Mouse (Mus musculus) embryonic facial prominence, embryonic 15.5 days (tissue): Measurements from ENCODE around the gene Wars. TPM values are rescaled to one million over a fixed set of nuclear protein-coding genes. Genes with fewer than 3 reads are reported as not detected.

Experiments
- ATAC-seq: fragments of 200-750 bp; cut with Nextera tagmentation; 2 replicates; pipeline ENCODE4 v1.8.0; 2017; ENCODE audit warnings: low read depth, moderate TSS enrichment; ENCODE audit not compliant: insufficient number of reproducible peaks, low FRiP score, low TSS enrichment
- H3K27ac ChIP-seq: fragments of 300-500 bp; sonication (generic); replicated peaks from 2 replicates; pipeline ENCODE4 v1.5.1; 2015; ENCODE audit warnings: mild to moderate bottlenecking, inconsistent platforms
- H3K27me3 ChIP-seq: fragments of 300-500 bp; sonication (generic); 2 replicates; pipeline ENCODE4 v1.6.1; 2015; ENCODE audit warnings: inconsistent platforms
- H3K36me3 ChIP-seq: fragments of 300-500 bp; sonication (generic); 2 replicates; pipeline ENCODE4 v1.6.1; 2015; ENCODE audit warnings: mild to moderate bottlenecking, inconsistent platforms
- H3K4me1 ChIP-seq: fragments of 300-500 bp; sonication (generic); 2 replicates; pipeline ENCODE4 v1.6.1; 2015; ENCODE audit warnings: inconsistent platforms
- H3K4me2 ChIP-seq: fragments of 300-500 bp; sonication (generic); replicated peaks from 2 replicates; pipeline ENCODE4 v1.6.1; 2015; ENCODE audit warnings: mild to moderate bottlenecking, inconsistent platforms
- H3K4me3 ChIP-seq: fragments of 300-500 bp; sonication (generic); replicated peaks from 2 replicates; pipeline ENCODE4 v1.5.1; 2015; ENCODE audit warnings: mild to moderate bottlenecking, inconsistent platforms
- H3K9ac ChIP-seq: fragments of 300-500 bp; sonication (generic); 2 replicates; pipeline ENCODE4 v1.6.1; 2015; ENCODE audit warnings: inconsistent platforms
- H3K9me3 ChIP-seq: fragments of 300-500 bp; sonication (generic); replicated peaks from 2 replicates; pipeline ENCODE4 v1.6.1; 2016; ENCODE audit warnings: inconsistent platforms
- WGBS: fragments of 180-500 bp; shearing (Covaris S2); methylation state at CpG from one replicate; pipeline ENCODE4 v1.1.7; 2015; 5-methylcytosine and 5-hydroxymethylcytosine counted together
- polyA plus RNA-seq: library from polyadenylated mRNA; unstranded; fragments of >200 nt; fragmentation: Nextera tagmentation; extraction: Ambion mirVana; gene quantifications from 2 replicates; pipeline ENCODE4 v1.2.1, GENCODE M21; 2015

Wars gene
- polyA plus RNA-seq, 1 experiment from 2014 or later = 65.8 TPM

- no peak for ATAC-seq
- H3K4me3 ChIP-seq = peak overlapping the region; percentile 76
- H3K36me3 ChIP-seq = peaks cover 3% of the 10 kb centered on the region; the same call in 1 of the 2 replicates
- no peaks in the 10 kb centered on the region for H3K9me3 ChIP-seq
- no peak overlapping the region for H3K27ac ChIP-seq
- no peak overlapping the region for H3K9ac ChIP-seq
- H3K27me3 ChIP-seq = no peaks in the 10 kb centered on the region
- peak overlapping the region; percentile 93 for H3K4me2 ChIP-seq
- WGBS = 39% methylated on average over 5 of the region's 5 CpGs
- peaks cover 35% of the 10 kb centered on the region for H3K4me1 ChIP-seq
Measured at GRCm38 (mm10) chr12:108834786-108835185, 59.2 kb downstream of the Wars start.

- 85% methylated on average over 3 of the region's 3 CpGs for WGBS
- no peaks in the 10 kb centered on the region for H3K9me3 ChIP-seq
- no peak overlapping the region for H3K9ac ChIP-seq
- peak overlapping the region; percentile 93; the same call in 1 of the 2 replicates for H3K4me2 ChIP-seq
- H3K36me3 ChIP-seq = no peaks in the 10 kb centered on the region; the same call in 1 of the 2 replicates
- H3K27me3 ChIP-seq = no peaks in the 10 kb centered on the region
- H3K4me1 ChIP-seq = peaks cover 35% of the 10 kb centered on the region
- no peak overlapping the region for H3K27ac ChIP-seq
- peak overlapping the region; percentile 76 for H3K4me3 ChIP-seq
- no peak for ATAC-seq
Measured at GRCm38 (mm10) chr12:108834337-108834736, 59.6 kb downstream of the Wars start.

- WGBS = 90% methylated on average over 3 of the region's 3 CpGs
- Histone ChIP-seq H3K9ac (no peak overlapping the region), H3K36me3 (no peaks in the 10 kb centered on the region; the same call in 1 of the 2 replicates), H3K4me3 (no peak overlapping the region), H3K4me1 (peaks cover 34% of the 10 kb centered on the region), H3K9me3 (no peaks in the 10 kb centered on the region), H3K27ac (no peak overlapping the region), H3K27me3 (no peaks in the 10 kb centered on the region), H3K4me2 (no peak overlapping the region)
- no peak for ATAC-seq
Measured at GRCm38 (mm10) chr12:108833408-108833807, 60.6 kb downstream of the Wars start.

- no peak overlapping the region for H3K4me2 ChIP-seq
- H3K9me3 ChIP-seq = no peaks in the 10 kb centered on the region
- no peak overlapping the region for H3K4me3 ChIP-seq
- no peak for ATAC-seq
- H3K9ac ChIP-seq = no peak overlapping the region
- H3K4me1 ChIP-seq = peaks cover 29% of the 10 kb centered on the region
- H3K27me3 ChIP-seq = no peaks in the 10 kb centered on the region
- H3K27ac ChIP-seq = no peak overlapping the region
- WGBS = 80% methylated on average over 8 of the region's 8 CpGs
- no peaks in the 10 kb centered on the region; the same call in 1 of the 2 replicates for H3K36me3 ChIP-seq
Measured at GRCm38 (mm10) chr12:108832851-108833250, 61.1 kb downstream of the Wars start.

- Histone ChIP-seq H3K27me3 (no peaks in the 10 kb centered on the region), H3K4me1 (peaks cover 21% of the 10 kb centered on the region), H3K9ac (no peak overlapping the region), H3K4me3 (no peak overlapping the region), H3K36me3 (no peaks in the 10 kb centered on the region), H3K4me2 (no peak overlapping the region), H3K9me3 (no peaks in the 10 kb centered on the region), H3K27ac (no peak overlapping the region)
- WGBS = 56% methylated on average over 9 of the region's 9 CpGs
- ATAC-seq = no peak
Measured at GRCm38 (mm10) chr12:108831966-108832643, 61.9 kb downstream of the Wars start.

- no peak for ATAC-seq
- Histone ChIP-seq H3K4me2 (no peak overlapping the region), H3K9me3 (no peaks in the 10 kb centered on the region), H3K36me3 (peaks cover 8% of the 10 kb centered on the region; the same call in 1 of the 2 replicates), H3K27ac (no peak overlapping the region), H3K27me3 (no peaks in the 10 kb centered on the region), H3K9ac (no peak overlapping the region), H3K4me3 (no peak overlapping the region), H3K4me1 (peaks cover 18% of the 10 kb centered on the region)
- WGBS = 77% methylated on average over 6 of the region's 6 CpGs
Measured at GRCm38 (mm10) chr12:108830358-108830757, 63.6 kb downstream of the Wars start.

- Histone ChIP-seq H3K9me3 (no peaks in the 10 kb centered on the region), H3K9ac (no peak overlapping the region), H3K4me1 (peaks cover 17% of the 10 kb centered on the region), H3K27ac (no peak overlapping the region), H3K4me2 (no peak overlapping the region), H3K36me3 (peaks cover 8% of the 10 kb centered on the region; the same call in 1 of the 2 replicates), H3K27me3 (no peaks in the 10 kb centered on the region), H3K4me3 (no peak overlapping the region)
- no peak for ATAC-seq
- 68% methylated on average over 5 of the region's 5 CpGs for WGBS
Measured at GRCm38 (mm10) chr12:108829636-108830035, 64.3 kb downstream of the Wars start.

GRCm38 (mm10) chr12:108827641-108828040, 66.3 kb downstream of the Wars start:
- WGBS = 86% methylated on average over 6 of the region's 6 CpGs
- H3K4me3 ChIP-seq = no peak overlapping the region
- no peaks in the 10 kb centered on the region for H3K9me3 ChIP-seq
- peaks cover 8% of the 10 kb centered on the region; the same call in 1 of the 2 replicates for H3K36me3 ChIP-seq
- no peak overlapping the region for H3K4me2 ChIP-seq
- H3K4me1 ChIP-seq = peaks cover 18% of the 10 kb centered on the region
- no peak for ATAC-seq
- H3K27ac ChIP-seq = no peak overlapping the region
- no peaks in the 10 kb centered on the region for H3K27me3 ChIP-seq
- H3K9ac ChIP-seq = no peak overlapping the region

- no peak for ATAC-seq
- Histone ChIP-seq H3K4me2 (no peak overlapping the region), H3K9me3 (no peaks in the 10 kb centered on the region), H3K36me3 (peaks cover 8% of the 10 kb centered on the region; the same call in 1 of the 2 replicates), H3K27me3 (no peaks in the 10 kb centered on the region), H3K27ac (no peak overlapping the region), H3K4me3 (no peak overlapping the region), H3K9ac (no peak overlapping the region), H3K4me1 (peaks cover 18% of the 10 kb centered on the region)
- 93% methylated on average over 28 of the region's 28 CpGs for WGBS
Measured at GRCm38 (mm10) chr12:108826958-108827535, 66.9 kb downstream of the Wars start.

- peaks cover 8% of the 10 kb centered on the region; the same call in 1 of the 2 replicates for H3K36me3 ChIP-seq
- ATAC-seq = no peak
Measured at GRCm38 (mm10) chr12:108826282-108826957, 67.6 kb downstream of the Wars start.

GRCm38 (mm10) chr12:108825561-108826224, 68.3 kb downstream of the Wars start:
- no peaks in the 10 kb centered on the region for H3K9me3 ChIP-seq
- peaks cover 18% of the 10 kb centered on the region for H3K4me1 ChIP-seq
- no peak for ATAC-seq
- H3K27me3 ChIP-seq = no peaks in the 10 kb centered on the region
- H3K4me3 ChIP-seq = no peak overlapping the region
- no peak overlapping the region for H3K9ac ChIP-seq
- WGBS = 88% methylated on average over 13 of the region's 13 CpGs
- H3K27ac ChIP-seq = no peak overlapping the region
- peaks cover 8% of the 10 kb centered on the region; the same call in 1 of the 2 replicates for H3K36me3 ChIP-seq
- H3K4me2 ChIP-seq = no peak overlapping the region

More at GRCm38 (mm10) chr12:108826282-108826957, 67.6 kb downstream of the Wars start:
- Histone ChIP-seq H3K4me2 (no peak overlapping the region), H3K9ac (no peak overlapping the region), H3K4me3 (no peak overlapping the region), H3K27ac (no peak overlapping the region), H3K4me1 (peaks cover 18% of the 10 kb centered on the region), H3K27me3 (no peaks in the 10 kb centered on the region), H3K9me3 (no peaks in the 10 kb centered on the region)
- WGBS = 91% methylated on average over 19 of the region's 19 CpGs
